Mouse (Mus musculus): Measurements from ENCODE around the gene Gabra4.

DNA sequence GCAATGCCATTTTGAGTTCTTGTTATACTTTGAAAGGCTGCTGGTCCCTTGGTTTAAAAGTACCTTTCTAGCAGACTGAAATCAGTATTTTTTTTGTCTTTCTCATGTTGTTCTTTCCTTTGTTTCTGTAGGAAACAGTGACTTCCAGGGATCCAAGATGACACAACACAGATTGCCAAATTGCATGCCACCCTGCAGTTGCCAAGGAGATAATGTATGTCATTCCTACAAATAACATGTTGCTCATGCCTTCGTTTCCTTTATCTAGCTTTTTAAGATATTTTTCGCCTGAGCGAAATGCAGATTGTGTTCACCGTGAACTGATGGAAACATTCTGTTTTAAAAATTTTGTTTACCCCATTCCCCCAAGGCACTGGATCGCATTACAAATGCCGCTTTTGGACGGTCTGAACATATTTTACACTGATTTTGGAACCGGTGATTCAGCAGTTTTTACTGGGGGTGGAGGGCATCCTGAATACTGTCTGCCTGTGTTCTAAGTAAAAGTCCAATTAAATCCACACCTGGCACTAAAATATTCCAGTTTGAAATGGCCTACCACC lies 53.9 kb downstream of the Gabra4 start:
- TF ChIP-seq POLR2A (IDR thresholded peaks at IDR 0.05; ENCODE audit: extremely low read depth, insufficient read depth, low read length) = no peak
- no peak for TF ChIP-seq CTCF (IDR thresholded peaks at IDR 0.05; ENCODE audit: low read depth, low read length)

All from liver, adult 2 months (tissue).